Mouse (Mus musculus): ENCODE data around the gene Gpr149.

Gene Gpr149

GRCm38 (mm10) chr3:62604973-62605372, at the start of gene Gpr149:
Gene Gpr149, minus strand, starts transcription at chr3:62605140.
- CTCF ChIA-PET: no interaction called here

GRCm38 (mm10) chr3:62650551-62650950, 45.6 kb upstream of the Gpr149 start:
- CTCF ChIA-PET: no interaction called here

- CTCF ChIA-PET: no interaction called here
Measured at GRCm38 (mm10) chr3:62610861-62611260, 5.9 kb upstream of the Gpr149 start.

- CTCF ChIA-PET: no interaction called here
Measured at GRCm38 (mm10) chr3:62605931-62606330, 991 bp upstream of the Gpr149 start.

- CTCF ChIA-PET: no interaction called here
Measured at GRCm38 (mm10) chr3:62604047-62604391, 921 bp downstream of the Gpr149 start.

- CTCF ChIA-PET: no interaction called here
Measured at GRCm38 (mm10) chr3:62603231-62604046, 1.5 kb downstream of the Gpr149 start.

GRCm38 (mm10) chr3:62602466-62602865, 2.5 kb downstream of the Gpr149 start:
- CTCF ChIA-PET: no interaction called here

- CTCF ChIA-PET: no interaction called here
Measured at GRCm38 (mm10) chr3:62594842-62595241, 10.1 kb downstream of the Gpr149 start.

- CTCF ChIA-PET: no interaction called here
Measured at GRCm38 (mm10) chr3:62585072-62585471, 19.9 kb downstream of the Gpr149 start.

GRCm38 (mm10) chr3:62527593-62527992, 77.3 kb downstream of the Gpr149 start:
- CTCF ChIA-PET: interaction anchor here (0.7 kb wide), 1 partner anchor 1327 kb away, joined by 3 read pairs; no protein-coding TSS in a partner anchor

GRCm38 (mm10) chr3:62527160-62527559, 77.8 kb downstream of the Gpr149 start:
- CTCF ChIA-PET: interaction anchor here (0.7 kb wide), 1 partner anchor 1327 kb away, joined by 3 read pairs; no protein-coding TSS in a partner anchor

- CTCF ChIA-PET: no interaction called here
Measured at GRCm38 (mm10) chr3:62507206-62507647, 97.7 kb downstream of the Gpr149 start.

- CTCF ChIA-PET: no interaction called here
Measured at GRCm38 (mm10) chr3:62506488-62507205, 98.3 kb downstream of the Gpr149 start, which contains the start of gene Dhx36. Gene Dhx36, minus strand, starts transcription at chr3:62507004.

- CTCF ChIA-PET: interaction anchor here (0.7 kb wide), 1 partner anchor 74 kb away, joined by 4 read pairs; no protein-coding TSS in a partner anchor
Measured at GRCm38 (mm10) chr3:62505166-62505900, 99.6 kb downstream of the Gpr149 start.

GRCm38 (mm10) chr3:62499327-62499726, 105.6 kb downstream of the Gpr149 start:
- CTCF ChIA-PET: no interaction called here

- CTCF ChIA-PET: interaction anchor here (0.7 kb wide), 1 partner anchor 30 kb away, joined by 3 read pairs; no protein-coding TSS in a partner anchor
Measured at GRCm38 (mm10) chr3:62492568-62492967, 112.4 kb downstream of the Gpr149 start.

GRCm38 (mm10) chr3:62484340-62484739, 120.6 kb downstream of the Gpr149 start:
- CTCF ChIA-PET: no interaction called here
